Comparison of ENCODE assay signal across 20 mouse cellular contexts in genomic region chr8:117028686-117029085, GRCm38 (mm10). TPM values are rescaled to one million over a fixed set of nuclear protein-coding genes. Genes with fewer than 3 reads are reported as not detected.
"Had no signal": no experiment of that assay in that cellular context is flagged by ENCODE, and none has a peak within 500 bp of the region (broad histone marks: within the 10 kb centered on the region; RNA-seq: fewer than 3 reads in every experiment).

No protein-coding gene starts in this region.

- H3K36me3 ChIP-seq: liver, embryonic 15.5 days; lung, embryonic 15.5 days; midbrain, embryonic 13.5 days; midbrain, embryonic 15.5 days; neural tube, embryonic 12.5 days; stomach, embryonic 15.5 days had no signal

- ATAC-seq: liver, postnatal 0 days; lung, postnatal 0 days; midbrain, embryonic 13.5 days; midbrain, embryonic 15.5 days had no signal

- H3K4me1 ChIP-seq: liver, embryonic 15.5 days; lung, embryonic 15.5 days; midbrain, embryonic 13.5 days; midbrain, embryonic 15.5 days; neural tube, embryonic 12.5 days had no signal

- H3K4me3 ChIP-seq: liver, embryonic 15.5 days; lung, embryonic 15.5 days; midbrain, embryonic 13.5 days; midbrain, embryonic 15.5 days; neural tube, embryonic 12.5 days; stomach, embryonic 15.5 days had no signal

- H3K27me3 ChIP-seq: liver, embryonic 15.5 days; lung, embryonic 15.5 days; midbrain, embryonic 13.5 days; midbrain, embryonic 15.5 days; neural tube, embryonic 12.5 days; stomach, embryonic 15.5 days had no signal

- DNase-seq: liver, postnatal 0 days; lung, adult 2 months; lung, postnatal 14 days; lung, postnatal 36 days; right cerebral cortex, postnatal 14 days; thymus, adult 18-20 months; thymus, postnatal 14 days; thymus, postnatal 36 days had no signal

- H3K27ac ChIP-seq: liver, embryonic 15.5 days; lung, embryonic 15.5 days; macrophage; midbrain, embryonic 13.5 days; midbrain, embryonic 15.5 days; neural tube, embryonic 12.5 days; stomach, embryonic 15.5 days; stomach, postnatal 0 days had no signal

RNA-seq across cellular contexts. Expression of gene 1700030J22Rik, which starts 49.9 kb away (rescaled TPM):
- total RNA-seq: megakaryocyte progenitor cell, adult 5-6 weeks; neutrophil, adult 5-6 weeks had no signal

RNA-seq across cellular contexts. Expression of gene Pkd1l2, which starts 53.6 kb away (rescaled TPM):
- polyA plus RNA-seq: liver, embryonic 15.5 days; lung, embryonic 15.5 days; lung, postnatal 0 days; midbrain, embryonic 11.5 days; midbrain, embryonic 13.5 days; midbrain, embryonic 15.5 days; stomach, postnatal 0 days had no signal
